Mouse (Mus musculus) stomach, postnatal 0 days (tissue): ENCODE results near the gene Kcnmb1. TPM values are rescaled to one million over a fixed set of nuclear protein-coding genes. Genes with fewer than 3 reads are reported as not detected.

Experiments
- ATAC-seq: fragments of 200-750 bp; cut with Nextera tagmentation; 2 replicates; pipeline ENCODE4 v1.8.0; 2017; ENCODE audit not compliant: low FRiP score, low TSS enrichment
- DNase-seq: peaks from one replicate; pipeline ENCODE4 v3.0.0-alpha.2; 2016; ENCODE audit warnings: low spot score
- H3K27ac ChIP-seq: fragments of 300-500 bp; sonication (generic); replicated peaks from 2 replicates; pipeline ENCODE4 v1.5.1; 2014; ENCODE audit warnings: mild to moderate bottlenecking, control low read depth
- H3K27me3 ChIP-seq: fragments of 300-500 bp; sonication (generic); 2 replicates; pipeline ENCODE4 v1.6.1; 2014; ENCODE audit warnings: low read length; ENCODE audit not compliant: control insufficient read depth, insufficient read depth
- H3K36me3 ChIP-seq: fragments of 300-500 bp; sonication (generic); 2 replicates; pipeline ENCODE4 v1.6.1; 2014; ENCODE audit warnings: low read length, mixed read lengths; ENCODE audit not compliant: control insufficient read depth, insufficient read depth
- H3K4me1 ChIP-seq: fragments of 300-500 bp; sonication (generic); replicated peaks from 2 replicates; pipeline ENCODE4 v1.6.1; 2014; ENCODE audit warnings: antibody characterized with exemption; ENCODE audit not compliant: control insufficient read depth, insufficient read depth
- H3K4me2 ChIP-seq: fragments of 300-500 bp; sonication (generic); replicated peaks from 2 replicates; pipeline ENCODE4 v1.6.1; 2014; ENCODE audit warnings: low read depth, mild to moderate bottlenecking, control low read depth, moderate library complexity
- H3K4me3 ChIP-seq: fragments of 300-500 bp; sonication (generic); 2 replicates; pipeline ENCODE4 v1.5.1; 2014; ENCODE audit warnings: low read depth, low read length, control low read depth
- H3K9ac ChIP-seq: fragments of 300-500 bp; sonication (generic); 2 replicates; pipeline ENCODE4 v1.6.1; 2014; ENCODE audit warnings: mild to moderate bottlenecking, low read length, control low read depth, mixed read lengths
- H3K9me3 ChIP-seq: fragments of 300-500 bp; sonication (generic); 2 replicates; pipeline ENCODE4 v1.6.1; 2016; ENCODE audit warnings: low read length; ENCODE audit not compliant: control insufficient read depth
- CTCF ChIP-seq: IDR thresholded peaks from 2 replicates; pipeline ENCODE4 v1.5.1; 2016; ENCODE audit warnings: antibody characterized with exemption, low read depth, mild to moderate bottlenecking, moderate library complexity
- EP300 ChIP-seq: optimal IDR thresholded peaks from 2 replicates; pipeline ENCODE3; 2016; ENCODE audit warnings: antibody characterized with exemption
- WGBS: fragments of 180-500 bp; shearing (Covaris S2); extraction: QIAGEN DNeasy Blood & Tissue Kit; methylation state at CpG from one replicate; pipeline ENCODE4 v1.1.7; 2014; 5-methylcytosine and 5-hydroxymethylcytosine counted together
- polyA plus RNA-seq: library from polyadenylated mRNA; unstranded; fragments of >200 nt; fragmentation: Nextera tagmentation; extraction: Ambion mirVana; gene quantifications from 2 replicates; pipeline ENCODE4 v1.2.1, GENCODE M21; 2015

Kcnmb1 gene
- 2.8 and 3.3 TPM in 2 replicates for polyA plus RNA-seq

DNA sequence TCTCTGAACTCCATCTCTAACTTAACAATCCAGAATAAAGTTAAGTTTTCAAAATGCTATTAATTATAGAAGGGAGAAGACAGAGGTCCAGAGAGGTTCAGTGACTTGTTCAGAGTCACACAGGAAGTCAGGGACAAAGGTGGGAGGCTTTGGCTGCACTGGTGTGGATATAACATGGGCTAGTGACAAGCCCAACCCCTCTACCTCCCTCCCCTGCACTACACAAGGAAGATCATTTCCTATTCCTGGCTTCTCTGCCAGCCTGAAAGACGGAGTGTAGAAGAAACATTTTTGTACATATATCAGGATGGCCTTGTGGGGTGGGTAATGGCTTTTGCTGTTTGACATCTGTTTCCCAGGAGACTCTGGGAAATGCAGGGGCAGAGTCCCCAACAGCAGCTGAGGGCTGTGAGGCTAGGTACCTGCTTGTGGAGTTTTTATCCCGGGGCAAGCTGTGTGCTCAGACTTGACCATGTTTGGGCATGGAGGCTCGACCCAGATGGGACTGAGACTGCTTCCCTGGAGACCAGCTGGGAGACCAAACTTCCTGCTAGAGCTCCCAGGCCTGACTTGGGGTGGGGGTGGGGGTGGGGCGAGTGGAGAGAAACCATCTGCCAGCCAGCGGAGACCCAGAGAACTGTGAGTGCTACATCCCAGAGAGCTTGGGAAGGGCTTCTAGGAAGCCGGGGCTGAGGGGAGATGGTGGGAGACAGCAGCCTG is at the start of gene Kcnmb1:
Gene Kcnmb1, plus strand, starts transcription at position 326 of the 720 bp plus-strand sequence.
- Histone ChIP-seq H3K9ac (no peak within 1 kb of the TSS; the same call in 1 of the 2 replicates), H3K27ac (peak within 1 kb of the TSS; percentile 87), H3K9me3 (no peaks in the 10 kb centered on the region), H3K36me3 (no peaks in the 10 kb centered on the region), H3K27me3 (no peaks in the 10 kb centered on the region), H3K4me1 (no peaks in the 10 kb centered on the region), H3K4me2 (peak within 1 kb of the TSS; percentile 35), H3K4me3 (no peak within 1 kb of the TSS)
- 21% methylated on average over 6 of the region's 6 CpGs for WGBS
- TF ChIP-seq EP300 (no peak), CTCF (no peak)
- DNase-seq (peak; percentile 38), ATAC-seq (peak; percentile 84)

DNA sequence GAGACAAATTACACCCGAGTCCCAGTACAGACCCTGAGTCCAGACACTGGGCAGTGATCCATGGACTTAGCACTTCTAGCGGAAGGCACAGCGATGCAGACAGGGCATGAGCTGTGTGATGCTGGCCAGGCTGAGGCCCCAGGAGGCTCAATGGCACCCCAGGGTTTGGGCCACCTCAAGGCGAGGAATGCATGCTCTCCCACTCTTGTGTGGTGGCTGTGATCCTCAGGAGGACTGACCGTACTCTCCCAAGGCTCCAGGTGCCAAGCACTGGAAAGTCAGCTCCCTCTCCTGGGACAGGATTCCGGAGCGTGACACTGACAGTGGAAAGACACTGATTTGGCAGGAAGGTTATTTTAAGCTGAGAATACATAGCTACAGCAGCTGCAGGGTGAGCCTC is 49.8 kb upstream of the Kcnmb1 start:
- TF ChIP-seq EP300 (no peak), CTCF (no peak)
- Histone ChIP-seq H3K4me3 (no peak overlapping the region), H3K9ac (no peak overlapping the region), H3K27me3 (no peaks in the 10 kb centered on the region), H3K9me3 (no peaks in the 10 kb centered on the region), H3K27ac (no peak overlapping the region), H3K36me3 (no peaks in the 10 kb centered on the region), H3K4me2 (no peak overlapping the region), H3K4me1 (no peaks in the 10 kb centered on the region)
- WGBS, result 67% methylated on average over 7 of the region's 7 CpGs
- ATAC-seq (no peak), DNase-seq (no peak)

DNA sequence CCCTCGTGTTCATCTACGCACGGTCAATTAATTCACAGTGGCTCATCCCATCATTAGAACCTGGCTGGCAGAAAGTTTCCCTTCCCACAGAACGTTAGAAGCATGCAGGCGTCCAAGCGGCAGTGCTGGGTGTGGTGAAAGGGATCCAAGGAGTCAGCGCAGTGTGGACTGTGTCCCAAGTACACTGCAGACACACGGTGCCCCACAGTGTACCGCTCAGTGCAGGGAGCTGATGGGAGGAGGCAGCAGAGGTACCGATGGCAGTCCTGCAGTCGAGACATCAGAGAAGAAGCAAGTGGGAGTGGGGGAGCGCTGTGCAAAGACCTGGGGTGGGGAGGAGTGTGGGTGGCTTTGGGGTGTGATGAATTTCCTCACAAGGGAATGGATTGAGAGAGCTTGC is 48.6 kb upstream of the Kcnmb1 start:
- Histone ChIP-seq H3K9me3 (no peaks in the 10 kb centered on the region), H3K4me1 (no peaks in the 10 kb centered on the region), H3K27ac (no peak overlapping the region), H3K4me2 (no peak overlapping the region), H3K9ac (no peak overlapping the region), H3K36me3 (no peaks in the 10 kb centered on the region), H3K27me3 (no peaks in the 10 kb centered on the region), H3K4me3 (no peak overlapping the region)
- 83% methylated on average over 12 of the region's 12 CpGs for WGBS
- TF ChIP-seq CTCF (no peak), EP300 (no peak)
- no peak for DNase-seq
- no peak for ATAC-seq

DNA sequence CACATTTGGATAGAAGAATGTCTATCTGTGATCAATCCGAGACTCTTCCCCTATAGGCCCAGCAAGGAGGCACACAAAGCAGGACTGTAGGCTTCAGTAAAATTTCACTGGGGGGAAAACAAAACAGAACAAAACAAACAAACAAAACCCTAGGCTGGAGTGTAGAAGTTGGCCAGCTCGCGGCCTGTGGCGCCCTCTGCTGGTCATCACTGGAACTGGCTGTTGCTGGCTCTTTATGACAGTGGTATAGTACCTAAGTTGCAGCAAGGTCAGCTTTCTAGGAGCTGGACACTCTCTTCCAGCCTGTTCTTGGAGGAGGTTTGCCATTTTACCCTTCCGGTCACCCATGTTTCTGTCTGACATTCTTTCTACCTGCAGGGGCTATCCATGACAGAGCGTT is 45.2 kb upstream of the Kcnmb1 start:
- ATAC-seq (peak; percentile 54; the same call in 1 of the 2 replicates), DNase-seq (peak; percentile 76)
- Histone ChIP-seq H3K9me3 (no peaks in the 10 kb centered on the region), H3K4me1 (no peaks in the 10 kb centered on the region), H3K27ac (no peak overlapping the region), H3K27me3 (no peaks in the 10 kb centered on the region), H3K4me2 (no peak overlapping the region), H3K9ac (no peak overlapping the region), H3K4me3 (no peak overlapping the region), H3K36me3 (no peaks in the 10 kb centered on the region)
- 24% methylated on average over 6 of the region's 6 CpGs for WGBS
- TF ChIP-seq EP300 (no peak), CTCF (peak; percentile 97)

DNA sequence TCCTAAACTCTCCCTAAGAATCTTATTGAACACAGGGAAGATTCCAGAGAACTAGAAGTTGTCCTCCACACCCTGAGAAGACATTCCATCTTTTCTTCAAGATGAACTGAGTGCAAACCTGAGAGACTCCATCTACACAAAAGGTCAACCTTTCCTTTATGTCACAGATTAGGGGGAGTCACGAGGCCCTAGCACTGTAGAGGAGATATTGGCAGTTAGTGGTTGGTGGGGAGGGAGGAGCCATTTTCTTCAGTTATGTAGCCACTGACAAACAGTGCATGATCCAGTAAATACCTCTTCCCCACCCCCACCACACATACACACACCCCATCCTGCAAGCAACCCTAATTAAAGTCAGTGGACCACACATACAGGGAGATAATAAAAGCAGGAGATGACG is 44.4 kb upstream of the Kcnmb1 start:
- ATAC-seq (no peak), DNase-seq (no peak)
- Histone ChIP-seq H3K27me3 (no peaks in the 10 kb centered on the region), H3K9me3 (no peaks in the 10 kb centered on the region), H3K4me3 (no peak overlapping the region), H3K9ac (no peak overlapping the region), H3K4me2 (no peak overlapping the region), H3K4me1 (no peaks in the 10 kb centered on the region), H3K36me3 (no peaks in the 10 kb centered on the region), H3K27ac (no peak overlapping the region)
- 46% methylated on average over 2 of the region's 2 CpGs for WGBS
- TF ChIP-seq EP300, result no peak
- no peak for TF ChIP-seq CTCF

DNA sequence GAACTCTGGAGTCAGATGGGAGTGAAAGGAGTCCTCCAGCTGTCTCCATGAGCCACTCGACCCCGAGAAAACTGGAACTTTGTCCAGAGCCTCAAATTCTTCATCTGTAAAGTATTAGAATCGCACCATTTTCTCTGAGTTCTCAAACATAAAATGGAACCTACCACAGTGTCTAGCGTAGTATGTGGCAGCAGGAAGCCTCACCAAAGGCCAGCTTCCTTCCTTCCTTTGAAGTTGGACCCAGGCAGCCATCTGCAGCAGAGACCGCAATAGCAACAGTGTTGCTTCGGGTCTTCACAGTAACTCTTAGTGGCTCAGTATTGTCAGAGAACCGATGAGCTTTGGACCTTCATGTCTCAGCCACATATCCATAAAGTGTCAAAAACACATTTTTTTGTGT is 43.0 kb upstream of the Kcnmb1 start:
- ATAC-seq (no peak), DNase-seq (no peak)
- no peaks in the 10 kb centered on the region for H3K27me3 ChIP-seq
- H3K4me2 ChIP-seq, result no peak overlapping the region
- no peak overlapping the region for H3K27ac ChIP-seq
- WGBS, result 77% methylated on average over 7 of the region's 7 CpGs
- no peaks in the 10 kb centered on the region for H3K9me3 ChIP-seq
- no peak overlapping the region for H3K9ac ChIP-seq
- H3K36me3 ChIP-seq, result no peaks in the 10 kb centered on the region
- no peaks in the 10 kb centered on the region for H3K4me1 ChIP-seq
- H3K4me3 ChIP-seq, result no peak overlapping the region
- TF ChIP-seq EP300 (no peak), CTCF (no peak)
